Mouse (Mus musculus) ES-Bruce4 (cell line): ENCODE measurements at regions not wholly inside any gene's neighbourhood (a gene's known extent, or its start where the extent isn't known, plus 50 kb on each side); places are given as distances from the start of the nearest gene placed in this dataset.

Experiments used
- CTCF ChIP-seq: IDR thresholded peaks from one replicate; pipeline ENCODE4 v1.8.1; 2011; ENCODE audit warnings: low read depth, low read length
- EP300 ChIP-seq: IDR thresholded peaks from 2 replicates; pipeline ENCODE4 v1.6.1; 2011; ENCODE audit warnings: low read depth, low read length; ENCODE audit not compliant: insufficient read depth
- POLR2A ChIP-seq: IDR thresholded peaks from one replicate; pipeline ENCODE4 v1.8.1; 2011; ENCODE audit warnings: low read length; ENCODE audit not compliant: insufficient read depth

GRCm38 (mm10) chr16:26285627-26286026 is 86.0 kb downstream of the Cldn1 start:
- no peak for TF ChIP-seq CTCF
- TF ChIP-seq EP300, result no peak
- TF ChIP-seq POLR2A, result no peak
